Mouse (Mus musculus) limb, embryonic 13.5 days (tissue): ENCODE results near the gene Gpr171. TPM values are rescaled to one million over a fixed set of nuclear protein-coding genes. Genes with fewer than 3 reads are reported as not detected.

Experiments
- ATAC-seq: fragments of 200-750 bp; cut with Nextera tagmentation; 2 replicates; pipeline ENCODE4 v1.8.0; 2017; ENCODE audit warnings: low read depth, moderate number of reproducible peaks, moderate TSS enrichment; ENCODE audit not compliant: low FRiP score
- H3K27ac ChIP-seq: fragments of 300-500 bp; sonication (generic); 2 replicates; pipeline ENCODE4 v1.5.1; 2015; ENCODE audit warnings: inconsistent platforms, mild to moderate bottlenecking, moderate library complexity
- H3K27me3 ChIP-seq: fragments of 300-500 bp; sonication (generic); 2 replicates; pipeline ENCODE4 v1.6.1; 2015; ENCODE audit warnings: mild to moderate bottlenecking, inconsistent platforms
- H3K36me3 ChIP-seq: fragments of 300-500 bp; sonication (generic); 2 replicates; pipeline ENCODE4 v1.6.1; 2015; ENCODE audit warnings: inconsistent platforms, mild to moderate bottlenecking, moderate library complexity
- H3K4me1 ChIP-seq: fragments of 300-500 bp; sonication (generic); 2 replicates; pipeline ENCODE4 v1.6.1; 2015; ENCODE audit warnings: inconsistent platforms
- H3K4me2 ChIP-seq: fragments of 300-500 bp; sonication (generic); replicated peaks from 2 replicates; pipeline ENCODE4 v1.6.1; 2015; ENCODE audit warnings: inconsistent platforms, mild to moderate bottlenecking, moderate library complexity
- H3K4me3 ChIP-seq: fragments of 300-500 bp; sonication (generic); 2 replicates; pipeline ENCODE4 v1.5.1; 2015; ENCODE audit warnings: moderate library complexity, mild to moderate bottlenecking, inconsistent platforms
- H3K9ac ChIP-seq: fragments of 300-500 bp; sonication (generic); 2 replicates; pipeline ENCODE4 v1.6.1; 2015; ENCODE audit warnings: mild to moderate bottlenecking, inconsistent platforms
- H3K9me3 ChIP-seq: fragments of 300-500 bp; sonication (generic); 2 replicates; pipeline ENCODE4 v1.6.1; 2016; ENCODE audit warnings: inconsistent platforms
- WGBS: fragments of 180-500 bp; shearing (Covaris S2); methylation state at CpG from one replicate; pipeline ENCODE4 v1.1.7; 2015; 5-methylcytosine and 5-hydroxymethylcytosine counted together
- polyA plus RNA-seq: library from polyadenylated mRNA; unstranded; fragments of >200 nt; fragmentation: Nextera tagmentation; extraction: Ambion mirVana; gene quantifications from 2 replicates; pipeline ENCODE4 v1.2.1, GENCODE M21; 2015

Gpr171 gene
- polyA plus RNA-seq, 1 experiment from 2014 or later = 1.5 TPM

- Histone ChIP-seq H3K27ac (peak overlapping the region; percentile 58), H3K36me3 (no peaks in the 10 kb centered on the region), H3K9ac (no peak overlapping the region), H3K4me2 (no peak overlapping the region), H3K4me1 (peaks cover 16% of the 10 kb centered on the region), H3K27me3 (no peaks in the 10 kb centered on the region), H3K9me3 (no peaks in the 10 kb centered on the region), H3K4me3 (no peak overlapping the region)
- peak; percentile 85 for ATAC-seq
- 33% methylated on average over 8 of the region's 8 CpGs for WGBS
Observed at GRCm38 (mm10) chr3:59066558-59067294, 34.9 kb downstream of the Gpr171 start.

- no peak overlapping the region for H3K4me3 ChIP-seq
- no peaks in the 10 kb centered on the region for H3K36me3 ChIP-seq
- no peak overlapping the region for H3K9ac ChIP-seq
- ATAC-seq = no peak
- H3K27me3 ChIP-seq = no peaks in the 10 kb centered on the region
- no peak overlapping the region for H3K27ac ChIP-seq
- WGBS = 87% methylated on average over 3 of the region's 3 CpGs
- H3K4me2 ChIP-seq = no peak overlapping the region
- H3K4me1 ChIP-seq = peaks cover 16% of the 10 kb centered on the region
- no peaks in the 10 kb centered on the region for H3K9me3 ChIP-seq
Observed at GRCm38 (mm10) chr3:59065937-59066336, 35.7 kb downstream of the Gpr171 start.

- Histone ChIP-seq H3K27ac (no peak overlapping the region), H3K4me3 (no peak overlapping the region), H3K4me2 (no peak overlapping the region), H3K4me1 (peaks cover 21% of the 10 kb centered on the region), H3K36me3 (no peaks in the 10 kb centered on the region), H3K27me3 (no peaks in the 10 kb centered on the region), H3K9ac (no peak overlapping the region), H3K9me3 (no peaks in the 10 kb centered on the region)
- no peak for ATAC-seq
- WGBS = 85% methylated on average over 4 of the region's 4 CpGs
Observed at GRCm38 (mm10) chr3:59063431-59063830, 38.2 kb downstream of the Gpr171 start.

GRCm38 (mm10) chr3:59062141-59062540 is 39.5 kb downstream of the Gpr171 start:
- 37% methylated on average over 5 of the region's 5 CpGs for WGBS
- no peak for ATAC-seq
- no peak overlapping the region for H3K9ac ChIP-seq

GRCm38 (mm10) chr3:59060131-59060530 is 41.5 kb downstream of the Gpr171 start:
- Histone ChIP-seq H3K4me3 (no peak overlapping the region), H3K36me3 (no peaks in the 10 kb centered on the region), H3K9ac (no peak overlapping the region), H3K27me3 (no peaks in the 10 kb centered on the region), H3K9me3 (no peaks in the 10 kb centered on the region), H3K4me2 (no peak overlapping the region), H3K27ac (no peak overlapping the region), H3K4me1 (0 out of 2 replicates have a peak, but pooled peaks cover 6% of the 10 kb centered on the region)
- ATAC-seq = no peak
- WGBS = 78% methylated on average over 7 of the region's 7 CpGs

More at GRCm38 (mm10) chr3:59062141-59062540, 39.5 kb downstream of the Gpr171 start:
- Histone ChIP-seq H3K4me1 (peaks cover 19% of the 10 kb centered on the region), H3K36me3 (no peaks in the 10 kb centered on the region), H3K27me3 (no peaks in the 10 kb centered on the region), H3K4me2 (no peak overlapping the region), H3K4me3 (no peak overlapping the region), H3K9me3 (no peaks in the 10 kb centered on the region), H3K27ac (no peak overlapping the region)

- Histone ChIP-seq H3K4me2 (peak overlapping the region; percentile 31; the same call in 1 of the 2 replicates), H3K36me3 (no peaks in the 10 kb centered on the region), H3K4me3 (no peak overlapping the region), H3K9ac (no peak overlapping the region), H3K27me3 (no peaks in the 10 kb centered on the region), H3K9me3 (no peaks in the 10 kb centered on the region), H3K27ac (no peak overlapping the region), H3K4me1 (0 out of 2 replicates have a peak, but pooled peaks cover 6% of the 10 kb centered on the region)
- ATAC-seq = peak; percentile 85
- WGBS = 5% methylated on average over 7 of the region's 7 CpGs
Observed at GRCm38 (mm10) chr3:59059022-59059541, 42.5 kb downstream of the Gpr171 start.

- no peak for ATAC-seq
- no peaks in the 10 kb centered on the region for H3K27me3 ChIP-seq
- 0 out of 2 replicates have a peak, but pooled peaks cover 6% of the 10 kb centered on the region for H3K4me1 ChIP-seq
- no peak overlapping the region for H3K27ac ChIP-seq
- WGBS = 85% methylated on average over 17 of the region's 17 CpGs
- no peaks in the 10 kb centered on the region for H3K36me3 ChIP-seq
- no peak overlapping the region for H3K4me3 ChIP-seq
- H3K4me2 ChIP-seq = no peak overlapping the region
- H3K9me3 ChIP-seq = no peaks in the 10 kb centered on the region
- H3K9ac ChIP-seq = no peak overlapping the region
Observed at GRCm38 (mm10) chr3:59054834-59055535, 46.6 kb downstream of the Gpr171 start.

Other genes starting within 250 kb of the Gpr171 start
- 0.72 and 0.97 TPM in 2 replicates for gene Clrn1, start 216.5 kb downstream of the Gpr171 start, polyA plus RNA-seq
- 1.8 and 1.9 TPM in 2 replicates for gene Med12l, start 96.0 kb downstream of the Gpr171 start, polyA plus RNA-seq
- 1.6 and 3.1 TPM in 2 replicates for gene P2ry14, start 51.8 kb upstream of the Gpr171 start, polyA plus RNA-seq
- 1.6 and 2.0 TPM in 2 replicates for gene Gpr87, start 93.3 kb upstream of the Gpr171 start, polyA plus RNA-seq
- 0.86 and 0.97 TPM in 2 replicates for gene P2ry13, start 109.1 kb upstream of the Gpr171 start, polyA plus RNA-seq
- gene P2ry12, start 161.1 kb upstream of the Gpr171 start, polyA plus RNA-seq = 1.8 and 1.9 TPM in 2 replicates
- gene Igsf10, start 242.6 kb upstream of the Gpr171 start, polyA plus RNA-seq = 16.3 and 17.6 TPM in 2 replicates